Mouse (Mus musculus) T-helper 1 cell (primary cell): ENCODE measurements at regions not wholly inside any gene's neighbourhood (a gene's known extent, or its start where the extent isn't known, plus 50 kb on each side); places are given as distances from the start of the nearest gene placed in this dataset.

ENCODE experiments used
- in situ Hi-C: fragments of 300-600 bp; cut with MboI, MseI; formaldehyde crosslinking; loops from one replicate; pipeline ENCODE4 v1.15.1; 2025; ENCODE audit warnings: high pct_unique_total_duplicates

DNA sequence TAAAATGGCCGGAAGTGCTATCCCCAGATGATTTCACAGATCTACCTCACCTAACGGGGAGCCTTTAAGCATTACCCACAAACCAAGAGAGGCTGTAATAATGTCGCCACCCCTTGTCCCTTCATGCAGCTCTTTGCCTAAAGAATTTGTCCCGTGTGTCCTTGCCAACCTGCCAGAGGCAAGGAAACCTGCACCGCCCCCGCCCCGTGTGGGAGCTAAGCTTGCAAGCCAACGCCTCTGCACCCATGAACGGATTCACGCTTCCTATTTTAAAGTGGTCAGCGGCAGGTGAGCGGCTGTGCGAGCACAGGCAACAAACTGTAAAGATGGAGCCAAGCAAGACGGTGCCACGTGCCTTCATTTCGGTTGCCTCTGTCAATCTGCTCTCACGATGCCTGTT is 63.1 kb downstream of the Gm11011 start:
- in situ Hi-C loops, result no loop called here

- in situ Hi-C loops, result loop anchor here (10.0 kb wide), 1 partner anchor 1495 kb away; no protein-coding TSS in a partner anchor
Observed at GRCm38 (mm10) chr2:169519941-169520340, 67.6 kb downstream of the Gm11011 start.

DNA sequence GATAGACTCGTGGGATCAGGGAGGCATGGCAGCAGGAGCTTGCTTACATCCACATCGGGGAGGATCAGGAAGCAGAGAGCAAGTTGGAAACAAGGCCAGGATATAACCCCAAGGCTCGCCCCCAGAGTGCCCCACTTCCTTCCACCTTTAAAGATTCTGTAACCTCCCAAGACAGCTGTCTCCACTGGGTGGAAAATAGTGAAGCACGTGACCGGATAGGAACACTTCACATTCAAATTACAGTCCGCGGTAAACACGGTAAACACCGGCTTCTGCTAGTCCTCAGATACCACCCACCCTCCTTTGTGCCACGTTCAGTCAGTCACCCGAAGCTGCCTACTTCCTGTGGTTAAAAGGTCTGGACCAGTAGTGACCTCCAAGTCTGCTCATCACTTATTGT is 72.2 kb downstream of the Gm11011 start:
- in situ Hi-C loops, result loop anchor here (10.0 kb wide), 1 partner anchor 1491 kb away; no protein-coding TSS in a partner anchor

DNA sequence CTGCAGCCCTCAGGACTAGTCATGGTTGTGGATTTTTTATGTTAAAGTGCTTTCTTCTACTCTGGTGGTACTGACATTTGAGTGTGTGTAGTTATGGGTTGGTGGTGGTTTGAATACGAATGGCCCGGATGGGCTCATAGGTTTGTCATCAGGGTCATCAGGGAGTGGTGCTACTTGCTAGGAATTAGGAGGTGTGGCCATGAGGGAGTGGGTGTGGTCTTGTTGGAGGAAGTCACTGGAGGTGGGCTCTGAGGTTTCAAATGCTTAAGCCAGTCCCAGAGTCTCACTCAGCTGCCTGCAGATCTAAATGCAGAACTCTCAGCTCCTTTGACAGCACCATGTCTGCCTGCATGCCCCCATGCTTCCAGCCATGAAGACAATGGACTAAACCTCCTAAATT is 76.8 kb downstream of the Gm11011 start:
- in situ Hi-C loops, result loop anchor here (10.0 kb wide), 1 partner anchor 1486 kb away; no protein-coding TSS in a partner anchor

DNA sequence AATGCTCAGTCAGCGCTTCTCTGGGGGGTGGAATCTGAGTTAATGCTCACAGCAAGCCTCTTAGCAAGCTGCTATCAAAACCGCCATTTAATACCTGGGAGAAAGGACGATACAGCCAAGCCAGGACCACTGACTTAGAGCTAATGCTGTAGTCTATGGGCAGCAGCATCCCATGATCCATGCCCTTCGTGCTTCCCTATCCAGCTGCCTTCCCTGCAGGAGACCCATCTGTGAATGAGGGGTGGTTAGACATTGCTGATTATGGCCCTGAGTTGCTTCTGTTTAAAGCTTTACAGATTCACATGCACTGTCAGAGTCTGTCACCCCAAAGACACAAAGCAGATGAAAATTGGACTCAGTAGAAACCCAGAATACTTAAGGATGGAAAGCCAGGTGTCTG is 78.1 kb downstream of the Gm11011 start:
- in situ Hi-C loops, result no loop called here

- in situ Hi-C loops, result no loop called here
Observed at GRCm38 (mm10) chr2:169504416-169505057, 83.0 kb downstream of the Gm11011 start.

DNA sequence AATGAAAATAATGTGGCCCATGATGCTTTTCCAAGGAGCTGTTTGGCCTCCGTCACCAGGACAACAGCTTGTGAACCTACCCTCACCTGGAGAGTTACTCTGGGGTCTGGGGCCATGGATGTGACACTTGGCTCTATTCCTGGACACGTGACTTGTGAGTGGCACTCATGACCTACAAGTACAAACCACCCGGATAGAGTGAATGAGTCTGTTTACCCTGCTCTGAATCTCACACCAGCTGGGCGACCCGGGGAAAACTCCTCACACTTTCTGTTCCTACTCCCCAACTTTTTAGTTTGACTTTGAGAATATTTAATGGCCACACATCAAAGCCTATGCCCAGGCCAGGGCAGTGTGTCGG is 84.0 kb downstream of the Gm11011 start:
- in situ Hi-C loops, result no loop called here

- in situ Hi-C loops, result no loop called here
Observed at GRCm38 (mm10) chr2:169502717-169503597, 84.6 kb downstream of the Gm11011 start.

- in situ Hi-C loops, result no loop called here
Observed at GRCm38 (mm10) chr2:169501736-169502340, 85.7 kb downstream of the Gm11011 start.

GRCm38 (mm10) chr2:169495368-169495767 is 92.2 kb downstream of the Gm11011 start:
- in situ Hi-C loops, result no loop called here

GRCm38 (mm10) chr2:169494503-169495311 is 92.8 kb downstream of the Gm11011 start:
- in situ Hi-C loops, result no loop called here

DNA sequence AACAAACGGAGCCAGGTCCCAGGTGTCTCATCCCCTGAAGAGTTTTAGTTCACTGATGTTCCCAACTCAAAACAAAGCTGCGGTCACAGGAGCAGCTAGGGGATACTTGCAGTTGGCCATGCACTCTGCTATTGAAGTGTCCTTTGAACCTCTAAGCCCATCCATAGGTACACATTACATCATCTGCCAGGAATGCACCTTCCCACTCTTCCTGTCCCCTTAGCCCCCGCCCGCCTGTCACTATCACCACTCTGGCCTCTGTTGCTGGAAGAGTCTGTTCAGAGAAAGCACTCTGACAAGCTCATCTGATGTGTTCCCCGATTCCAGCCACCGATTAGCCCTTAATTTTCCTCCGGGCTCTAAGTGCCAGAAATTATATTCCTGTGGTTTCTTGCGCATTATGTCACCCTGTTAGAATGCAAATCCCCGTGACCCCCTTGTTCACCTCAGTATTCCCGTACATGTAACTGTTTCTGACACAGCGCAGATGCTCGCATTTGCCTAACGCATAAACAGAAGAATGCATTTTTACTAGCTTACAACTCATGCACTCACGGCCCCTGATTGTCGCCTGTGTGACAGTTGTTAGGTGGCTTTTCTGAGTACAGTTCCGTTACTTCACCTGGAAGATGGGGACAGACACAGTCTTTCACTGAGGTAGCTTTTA is 93.8 kb downstream of the Gm11011 start:
- in situ Hi-C loops, result no loop called here

DNA sequence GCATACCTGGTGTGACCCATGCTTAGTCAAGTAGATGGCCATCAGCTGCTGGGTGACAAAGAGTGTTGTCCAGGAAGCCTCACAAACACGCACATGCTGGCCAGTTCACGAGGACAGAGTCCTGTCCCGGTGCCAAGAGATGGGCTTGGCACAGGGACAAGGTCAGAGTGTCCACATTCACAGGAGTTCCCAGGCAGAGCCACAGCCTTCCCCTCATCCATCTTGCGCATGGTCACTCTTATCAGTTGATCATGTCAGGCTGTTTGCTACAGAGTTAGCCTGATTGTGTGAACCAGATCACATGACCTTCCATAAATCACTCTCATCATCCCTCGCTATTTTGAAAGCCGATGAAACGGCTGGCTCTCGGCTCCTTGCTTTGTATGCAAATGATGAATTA is 103.6 kb downstream of the Gm11011 start:
- in situ Hi-C loops, result no loop called here

DNA sequence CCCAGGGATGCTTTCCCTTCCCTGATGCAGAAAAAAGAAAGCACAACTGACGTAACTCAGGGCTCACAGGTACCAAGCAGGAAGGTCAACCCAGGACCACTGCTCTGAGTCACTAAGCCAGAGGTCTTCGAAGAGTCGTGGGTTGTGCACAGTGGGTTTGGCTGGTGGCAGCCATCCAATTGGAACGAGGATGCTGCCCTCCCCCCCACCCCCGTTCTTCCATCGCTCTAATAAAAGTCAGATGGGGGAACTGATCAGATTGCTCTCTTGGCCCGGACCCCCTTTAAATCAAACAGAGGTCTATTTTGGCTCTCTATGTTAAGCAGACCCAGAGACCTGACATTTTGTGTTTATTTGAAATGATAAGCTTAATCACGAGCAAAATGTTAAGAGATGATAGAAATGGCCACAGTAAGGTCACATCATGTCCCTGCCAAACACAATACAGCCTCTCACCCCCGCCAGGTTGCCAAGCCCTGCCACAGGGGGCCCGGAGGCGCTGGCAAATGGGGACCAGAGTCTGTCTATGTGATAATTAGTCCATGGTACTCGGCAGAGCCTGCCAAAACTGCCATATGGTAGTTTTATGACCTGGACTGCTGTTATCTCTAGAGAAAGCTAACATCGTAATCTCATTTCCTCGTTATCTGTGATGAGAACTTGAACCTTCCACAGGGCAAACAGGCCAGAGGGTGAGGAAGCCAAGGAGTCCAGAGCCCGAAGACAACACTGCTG is 105.6 kb downstream of the Gm11011 start:
- in situ Hi-C loops, result no loop called here

GRCm38 (mm10) chr2:169474418-169475112 is 113.0 kb downstream of the Gm11011 start:
- in situ Hi-C loops, result no loop called here

DNA sequence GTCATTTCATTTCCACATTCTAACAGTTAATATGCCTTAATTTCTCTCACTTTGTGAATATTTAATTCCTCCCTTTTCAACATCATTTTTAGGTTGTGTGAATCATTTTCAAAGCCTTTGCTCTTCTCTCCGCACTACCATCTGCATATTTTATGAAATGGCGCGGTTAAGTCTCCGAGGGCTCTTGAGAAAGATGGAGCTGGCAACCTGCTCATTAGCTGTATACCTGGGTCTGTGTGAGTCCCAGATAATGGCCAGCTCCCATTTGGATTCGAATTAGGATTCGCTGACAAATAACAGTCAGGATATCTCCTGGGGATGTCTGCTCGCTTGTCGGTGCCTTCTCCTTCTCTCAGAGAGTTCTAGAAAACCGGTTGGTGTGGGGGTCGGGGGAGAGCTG is 118.0 kb downstream of the Gm11011 start:
- in situ Hi-C loops, result no loop called here

GRCm38 (mm10) chr2:169467621-169468020 is 119.9 kb downstream of the Gm11011 start:
- in situ Hi-C loops, result no loop called here

- in situ Hi-C loops, result no loop called here
Observed at GRCm38 (mm10) chr2:169464106-169464505, 123.4 kb downstream of the Gm11011 start.

DNA sequence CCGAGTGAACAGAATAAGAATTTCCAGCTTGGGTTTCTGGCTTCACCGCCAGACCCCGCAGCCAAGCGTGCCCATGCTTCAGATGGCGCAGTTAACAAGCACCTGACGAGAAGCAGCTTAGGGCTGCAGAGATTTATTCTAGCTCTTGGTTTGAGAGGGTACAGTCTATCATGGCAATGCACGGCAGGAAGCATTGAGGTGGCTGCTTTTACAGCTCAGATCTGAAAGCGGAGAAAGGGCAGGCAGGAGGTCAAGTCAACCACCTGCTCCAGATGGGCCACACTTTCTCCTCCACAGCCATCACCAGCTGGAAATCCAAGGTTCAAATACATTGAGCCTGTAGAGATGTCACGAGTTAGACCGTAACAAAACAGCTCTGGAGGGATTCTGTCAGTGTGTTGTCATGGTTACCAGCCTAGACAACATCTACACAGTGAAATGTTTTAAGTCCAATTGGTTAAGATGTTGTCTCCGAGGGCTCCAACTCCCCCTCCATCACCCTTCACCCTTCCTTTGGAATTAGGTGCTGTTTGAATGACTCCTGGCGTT is 126.0 kb downstream of the Gm11011 start:
- in situ Hi-C loops, result no loop called here

DNA sequence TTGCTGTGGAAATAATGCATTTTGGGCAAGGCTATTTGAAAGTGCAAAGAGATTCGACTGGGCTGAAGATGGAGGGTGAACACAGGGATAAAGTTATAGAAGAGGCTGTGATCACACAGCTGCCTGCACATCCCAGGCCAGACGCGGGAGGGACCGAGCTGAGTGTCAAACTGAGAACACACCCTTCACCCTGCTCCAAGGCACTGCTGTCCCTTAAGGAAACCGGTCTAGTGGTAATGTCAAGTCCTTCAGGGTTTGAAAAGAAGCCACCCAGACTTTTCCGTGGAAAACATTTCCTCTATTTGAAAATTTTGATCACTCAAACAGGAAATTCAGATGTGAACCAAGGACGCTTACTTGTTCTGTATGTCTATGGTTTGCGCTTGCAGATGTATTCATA is 134.6 kb downstream of the Gm11011 start:
- in situ Hi-C loops, result no loop called here
